Mouse (Mus musculus): ENCODE results near the gene Tceal7.

DNA sequence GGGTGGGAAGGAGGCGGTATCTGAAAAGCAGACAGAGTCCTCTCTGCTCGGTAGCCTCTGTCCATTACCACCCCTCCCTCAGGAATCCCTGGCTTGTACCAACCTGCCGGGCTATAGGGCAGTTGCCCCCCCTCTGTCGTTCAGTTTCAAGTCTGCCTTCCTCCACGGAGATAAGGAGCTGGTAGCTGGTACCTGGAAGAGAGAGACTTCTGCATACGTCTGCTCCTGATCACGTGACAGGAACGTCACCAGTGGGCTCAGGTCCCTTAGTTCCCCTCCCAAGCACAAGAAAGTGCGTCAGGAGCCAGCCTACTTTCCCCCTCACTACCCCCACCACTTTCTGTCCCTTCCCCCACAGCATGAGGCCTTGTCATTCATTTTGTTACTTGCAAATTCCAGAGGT, 10.9 kb upstream of the Tceal7 start, which contains the start of gene Tceal5:
- TF ChIP-seq CTCF (IDR thresholded peaks at IDR 0.05; ENCODE audit: low read depth, low read length) (no peak), GATA1 (IDR thresholded peaks at IDR 0.05; ENCODE audit: borderline replicate concordance, low read length) (no peak), TAL1 (conservative IDR thresholded peaks at IDR 0.05; ENCODE audit: low read depth, low read length) (no peak)

Data from G1E (cell line).